Mouse (Mus musculus): ENCODE data around the gene Smarce1. TPM values are rescaled to one million over a fixed set of nuclear protein-coding genes. Genes with fewer than 3 reads are reported as not detected.

The Smarce1 gene
- total RNA-seq, 2 experiments from 2014 or later = 56.6 to 60.4 TPM

GRCm38 (mm10) chr11:99229641-99230260, 1.1 kb downstream of the Smarce1 start:
- no peak for DNase-seq

GRCm38 (mm10) chr11:99226298-99226697, 4.5 kb downstream of the Smarce1 start:
- no peak for DNase-seq

- DNase-seq = no peak
Measured at GRCm38 (mm10) chr11:99223310-99223709, 7.5 kb downstream of the Smarce1 start.

- DNase-seq = no peak
Measured at GRCm38 (mm10) chr11:99221811-99222210, 9.0 kb downstream of the Smarce1 start.

- no peak for DNase-seq
Measured at GRCm38 (mm10) chr11:99217248-99217986, 13.4 kb downstream of the Smarce1 start.

- DNase-seq = no peak
Measured at GRCm38 (mm10) chr11:99216181-99216580, 14.6 kb downstream of the Smarce1 start.

- DNase-seq = no peak
Measured at GRCm38 (mm10) chr11:99212693-99213092, 18.1 kb downstream of the Smarce1 start.

GRCm38 (mm10) chr11:99211964-99212363, 18.9 kb downstream of the Smarce1 start:
- no peak for DNase-seq

GRCm38 (mm10) chr11:99208105-99208669, 22.6 kb downstream of the Smarce1 start:
- no peak for DNase-seq

GRCm38 (mm10) chr11:99207449-99207848, 23.4 kb downstream of the Smarce1 start:
- DNase-seq = no peak

GRCm38 (mm10) chr11:99206954-99207353, 23.9 kb downstream of the Smarce1 start:
- DNase-seq = no peak

GRCm38 (mm10) chr11:99189154-99189582, 41.6 kb downstream of the Smarce1 start:
- DNase-seq = peak in 1 of 2 experiments; percentile 33

GRCm38 (mm10) chr11:99187348-99187747, 43.5 kb downstream of the Smarce1 start:
- no peak for DNase-seq

GRCm38 (mm10) chr11:99186836-99187235, 44.0 kb downstream of the Smarce1 start:
- DNase-seq = no peak

GRCm38 (mm10) chr11:99182575-99182974, 48.2 kb downstream of the Smarce1 start:
- no peak for DNase-seq

GRCm38 (mm10) chr11:99180071-99180470, 50.7 kb downstream of the Smarce1 start:
- DNase-seq = no peak

GRCm38 (mm10) chr11:99177925-99178198, 53.0 kb downstream of the Smarce1 start:
- no peak for DNase-seq

- no peak for DNase-seq
Measured at GRCm38 (mm10) chr11:99177054-99177924, 53.5 kb downstream of the Smarce1 start.

GRCm38 (mm10) chr11:99172002-99172401, 58.8 kb downstream of the Smarce1 start:
- no peak for DNase-seq

GRCm38 (mm10) chr11:99171442-99171841, 59.4 kb downstream of the Smarce1 start:
- no peak for DNase-seq

- no peak for DNase-seq
Measured at GRCm38 (mm10) chr11:99170547-99171267, 60.1 kb downstream of the Smarce1 start.

- DNase-seq = no peak
Measured at GRCm38 (mm10) chr11:99170005-99170404, 60.8 kb downstream of the Smarce1 start.
